Mouse (Mus musculus): ENCODE data around the gene Cyfip2. TPM values are rescaled to one million over a fixed set of nuclear protein-coding genes. Genes with fewer than 3 reads are reported as not detected.

Gene Cyfip2
- total RNA-seq, 2 experiments from 2014 or later, result 378 to 408 TPM

DNA sequence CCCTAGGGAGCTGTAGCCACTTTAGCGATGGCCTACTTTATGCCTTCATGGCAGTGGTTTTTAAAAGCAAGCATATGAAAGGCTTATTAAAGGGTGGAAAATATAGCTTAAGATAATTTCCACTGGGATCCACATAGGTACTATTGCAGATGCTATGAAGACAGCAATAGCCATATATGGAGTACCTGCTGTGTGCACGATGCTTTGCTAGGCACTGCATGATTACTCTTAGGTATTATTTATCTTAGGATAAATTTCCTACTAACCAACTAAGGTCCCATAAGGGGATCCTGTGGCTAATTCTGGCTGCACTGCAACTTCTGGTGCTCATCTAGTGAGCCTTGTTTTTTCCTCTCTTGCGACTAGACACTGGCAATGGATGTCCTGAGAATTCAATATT is 64.3 kb downstream of the Cyfip2 start:
- no peak for DNase-seq (ENCODE audit: low spot score in 2 of 2)
- intact Hi-C loops (cut with DNase I), result no loop called here

DNA sequence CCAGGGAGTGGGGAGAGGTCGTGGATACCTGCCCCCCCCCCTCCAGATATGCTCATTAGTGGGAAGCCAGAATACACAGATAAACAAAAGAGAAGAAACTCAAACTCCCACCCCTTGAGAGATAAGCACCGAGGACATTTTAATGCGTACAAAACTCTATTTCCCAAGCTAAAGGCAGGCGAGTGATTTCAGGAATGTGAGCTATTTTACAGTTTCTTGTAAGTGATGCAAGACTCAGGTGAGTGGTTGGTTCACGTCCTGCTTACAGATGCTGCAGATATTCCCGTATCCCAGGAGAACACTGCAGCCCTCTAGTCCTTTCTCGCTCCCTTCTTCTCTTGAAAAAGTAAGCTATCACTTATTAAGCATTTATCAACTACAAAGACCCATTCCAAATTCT is 66.3 kb downstream of the Cyfip2 start:
- DNase-seq (ENCODE audit: low spot score in 2 of 2), result no peak

DNA sequence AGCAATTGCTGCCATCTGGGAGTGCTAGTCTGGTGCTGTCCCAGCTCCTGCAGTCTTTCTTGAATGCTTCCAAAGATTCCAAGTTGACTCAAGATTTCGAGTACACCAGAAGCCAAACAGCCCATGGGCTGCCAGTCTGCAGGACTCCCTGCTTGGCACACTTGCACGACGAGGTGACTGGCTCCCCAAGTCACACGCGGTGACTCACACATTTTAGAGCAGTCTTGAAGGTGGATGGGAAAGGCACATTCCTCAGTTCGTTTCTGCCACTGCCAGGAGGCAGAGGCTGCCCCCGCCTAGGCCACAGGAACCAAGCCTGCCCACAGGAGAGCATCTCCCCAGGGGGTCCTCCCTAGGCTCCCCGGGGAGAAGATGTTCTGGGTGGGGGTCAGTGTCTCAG is 66.7 kb downstream of the Cyfip2 start:
- DNase-seq (ENCODE audit: low spot score in 2 of 2), result peak in 1 of 2 experiments; percentile 43

More for the DNA sequence above, 66.3 kb downstream of the Cyfip2 start:
- intact Hi-C loops (cut with DNase I), result no loop called here

DNA sequence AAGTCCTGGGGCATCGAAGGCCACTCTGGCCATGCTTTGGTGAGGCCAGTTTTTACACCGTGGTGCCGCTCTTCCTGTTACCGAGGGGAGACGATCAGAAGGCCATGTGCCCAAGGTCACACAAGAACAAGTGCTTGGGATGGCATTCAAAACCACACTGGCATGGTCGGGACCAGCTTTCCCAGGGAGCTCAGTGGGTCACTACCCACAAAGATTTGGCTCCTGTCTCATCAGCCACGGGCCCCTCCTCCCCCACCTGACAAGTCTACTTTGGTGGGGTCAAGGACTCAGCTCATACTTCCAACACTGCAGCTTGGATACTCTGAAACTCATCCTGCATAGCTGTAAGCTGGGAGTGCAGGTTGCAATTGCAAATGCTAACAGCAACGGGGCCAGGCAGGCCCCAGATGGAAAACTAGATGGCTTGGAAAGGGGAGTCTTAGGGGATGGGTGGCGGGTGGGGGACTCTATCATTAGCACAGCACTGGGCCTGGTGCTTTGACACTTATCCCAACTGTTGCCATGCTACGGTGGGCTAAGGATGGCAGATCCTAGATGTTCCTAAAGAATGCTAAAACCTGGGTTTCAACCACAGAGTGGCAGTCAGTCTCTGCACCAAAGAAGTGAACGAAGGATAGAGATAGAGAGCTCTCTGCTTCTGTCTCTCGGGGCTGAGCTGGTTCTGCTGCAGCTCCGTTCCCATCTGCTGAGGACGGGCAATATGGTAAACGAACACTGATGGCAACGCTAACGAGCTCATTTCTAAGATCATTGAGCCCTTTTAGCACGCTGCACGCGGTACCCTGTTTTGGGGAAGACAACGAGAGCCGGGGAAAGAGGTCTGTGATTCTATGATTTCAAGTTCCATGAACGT is 67.7 kb downstream of the Cyfip2 start:
- no peak for DNase-seq (ENCODE audit: low spot score in 2 of 2)
- intact Hi-C loops (cut with DNase I), result no loop called here

More for the DNA sequence above, 66.7 kb downstream of the Cyfip2 start:
- intact Hi-C loops (cut with DNase I), result no loop called here

DNA sequence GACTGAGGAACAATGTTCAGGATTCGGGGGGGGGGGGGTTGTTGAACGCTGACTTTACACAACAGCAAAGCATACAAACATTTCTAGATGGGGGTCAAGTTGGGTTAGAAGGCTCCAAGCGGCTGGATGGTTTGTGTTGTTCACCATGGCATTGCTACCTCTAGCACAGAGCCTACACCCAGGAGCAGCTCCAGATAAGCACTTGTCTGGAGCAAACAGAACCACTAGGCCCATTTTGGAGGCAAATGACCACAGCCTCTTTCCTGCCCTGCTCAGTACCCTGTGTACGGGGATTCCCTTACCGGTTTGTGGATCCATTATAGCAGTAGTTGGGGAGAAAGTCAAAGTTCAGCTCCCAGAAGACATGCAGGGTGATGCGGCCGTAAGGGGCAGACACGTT is 70.7 kb downstream of the Cyfip2 start:
- intact Hi-C loops (cut with DNase I), result no loop called here
- DNase-seq (ENCODE audit: low spot score in 2 of 2), result no peak

DNA sequence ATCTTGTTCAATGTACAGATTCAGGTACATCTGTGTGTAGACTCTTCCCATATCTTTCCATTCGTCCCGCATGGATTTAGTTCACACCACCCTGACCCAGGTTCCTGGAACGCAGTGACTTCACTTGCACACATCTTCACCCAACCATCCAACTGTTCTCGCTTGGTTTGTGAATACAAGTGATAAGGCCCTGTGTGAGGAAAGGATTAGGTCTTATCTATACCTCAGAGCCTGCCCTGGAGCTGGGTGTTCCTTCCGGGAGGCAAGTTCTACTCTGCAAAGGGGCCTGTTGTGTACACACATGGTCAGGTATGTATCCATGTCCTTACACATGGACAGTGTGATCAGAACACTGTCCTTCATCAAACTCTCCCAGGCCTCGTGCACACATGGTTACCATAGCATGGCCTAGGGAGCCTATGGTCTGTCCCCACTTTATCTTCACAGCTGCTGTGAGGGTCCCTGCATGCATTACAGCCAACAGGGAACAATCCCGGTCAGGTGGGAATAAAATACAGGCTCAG is 71.4 kb downstream of the Cyfip2 start:
- no peak for DNase-seq (ENCODE audit: low spot score in 2 of 2)
- intact Hi-C loops (cut with DNase I), result no loop called here

DNA sequence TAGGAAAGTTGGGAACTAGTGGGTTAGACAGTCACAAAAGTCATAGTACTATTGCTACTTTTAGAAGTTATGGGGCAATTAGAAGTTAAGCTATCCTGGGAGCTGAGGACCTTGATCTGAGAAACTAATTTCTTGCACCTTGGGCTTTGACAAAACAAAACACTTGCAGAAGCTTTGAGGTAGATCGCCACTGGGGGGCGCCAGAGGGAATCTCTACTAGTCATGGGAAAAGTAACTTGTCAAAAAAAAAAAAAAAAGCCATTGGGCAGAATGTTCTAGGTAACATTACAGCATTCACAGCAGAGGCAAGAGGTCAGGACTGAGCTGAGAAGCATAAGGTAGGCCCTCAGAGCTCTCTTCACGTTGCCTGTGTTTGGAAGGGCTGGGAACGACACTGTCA is 75.7 kb downstream of the Cyfip2 start:
- intact Hi-C loops (cut with DNase I), result no loop called here
- DNase-seq (ENCODE audit: low spot score in 2 of 2), result peak; percentile 87 to 91

DNA sequence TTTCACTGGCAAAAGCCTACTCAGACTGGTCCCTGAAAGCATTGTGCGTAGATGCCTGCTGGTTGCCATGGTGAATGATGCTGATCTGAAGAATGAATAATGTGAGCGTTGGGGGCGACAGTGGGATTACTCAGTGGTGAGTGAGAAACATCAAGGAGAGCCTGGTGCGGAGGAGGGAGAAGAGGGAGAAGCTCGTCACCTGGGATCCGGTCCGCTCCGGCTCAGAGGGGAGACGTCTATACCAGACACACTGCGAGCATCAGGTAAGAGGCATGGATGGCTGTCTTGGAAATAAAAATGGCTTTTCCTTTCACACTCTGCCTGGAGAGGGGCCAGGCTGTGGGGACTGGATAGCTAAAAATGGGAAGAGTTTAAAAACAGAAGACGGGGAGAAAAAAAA is 77.3 kb downstream of the Cyfip2 start, which contains the start of gene Fndc9:
Gene Fndc9 (plus strand): TSS at position 198 of the 400 bp plus-strand sequence.
- peak; percentile 84 to 95 for DNase-seq (ENCODE audit: low spot score in 2 of 2)
- intact Hi-C loops (cut with DNase I), result no loop called here

DNA sequence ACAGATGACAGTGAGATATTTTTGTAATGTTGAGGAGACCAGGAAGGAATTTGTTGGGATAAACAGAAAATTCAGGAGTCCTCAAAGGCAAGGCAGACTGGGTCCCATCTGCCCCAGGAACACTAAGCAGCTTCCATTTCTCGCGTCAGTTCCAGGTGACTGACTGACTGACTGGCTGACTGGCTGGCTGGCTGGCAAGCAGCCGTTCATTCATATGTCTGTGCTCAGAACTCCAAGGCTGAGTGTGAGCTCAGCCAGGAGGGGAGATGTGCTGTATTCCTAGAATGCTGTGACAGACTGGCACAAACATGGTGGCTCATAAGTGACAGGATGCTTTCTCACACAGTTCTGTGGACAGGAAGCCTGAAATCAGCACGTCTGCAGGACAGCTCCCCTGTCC is 78.7 kb downstream of the Cyfip2 start:
- intact Hi-C loops (cut with DNase I), result no loop called here
- DNase-seq (ENCODE audit: low spot score in 2 of 2), result peak in 1 of 2 experiments; percentile 38

DNA sequence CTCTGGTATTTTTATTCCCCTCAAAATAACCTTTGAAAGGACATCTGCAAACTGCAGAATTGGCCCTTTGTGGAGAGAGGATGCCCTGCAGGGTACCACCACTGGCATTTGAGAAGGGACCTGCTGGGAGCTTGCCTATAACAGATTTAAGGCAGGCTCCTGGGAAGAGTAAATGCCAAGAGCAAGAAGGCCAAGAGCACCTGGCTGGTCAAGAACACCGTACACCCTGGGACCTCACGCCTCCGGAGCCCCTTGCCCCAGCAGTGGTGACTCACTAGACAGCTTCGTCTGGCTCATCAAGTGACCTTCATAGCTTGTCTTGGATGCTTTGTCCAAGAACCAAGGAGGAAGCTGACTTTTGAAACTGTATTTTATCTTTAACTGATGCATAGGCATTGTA is 79.9 kb downstream of the Cyfip2 start:
- intact Hi-C loops (cut with DNase I), result no loop called here
- no peak for DNase-seq (ENCODE audit: low spot score in 2 of 2)

DNA sequence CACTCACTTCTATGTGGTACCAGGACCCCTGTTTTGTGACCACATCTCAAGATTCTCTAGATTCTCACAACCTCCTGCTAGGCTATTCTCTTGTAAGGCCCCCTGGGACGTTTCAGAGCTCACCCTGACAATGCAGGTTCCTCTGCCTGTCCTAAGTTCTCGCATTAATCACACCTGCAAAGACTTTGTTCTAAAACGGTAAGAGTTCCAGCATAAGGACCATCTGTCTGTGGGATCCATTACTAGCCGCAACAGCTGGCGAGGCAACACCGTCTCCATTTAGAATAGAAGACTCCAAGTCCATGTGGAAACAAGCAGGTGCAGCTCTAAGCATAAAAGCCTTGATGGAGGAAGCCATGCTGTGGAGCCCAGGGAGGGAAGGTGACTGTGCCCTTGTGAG is 82.5 kb downstream of the Cyfip2 start:
- intact Hi-C loops (cut with DNase I), result no loop called here
- no peak for DNase-seq (ENCODE audit: low spot score in 2 of 2)

DNA sequence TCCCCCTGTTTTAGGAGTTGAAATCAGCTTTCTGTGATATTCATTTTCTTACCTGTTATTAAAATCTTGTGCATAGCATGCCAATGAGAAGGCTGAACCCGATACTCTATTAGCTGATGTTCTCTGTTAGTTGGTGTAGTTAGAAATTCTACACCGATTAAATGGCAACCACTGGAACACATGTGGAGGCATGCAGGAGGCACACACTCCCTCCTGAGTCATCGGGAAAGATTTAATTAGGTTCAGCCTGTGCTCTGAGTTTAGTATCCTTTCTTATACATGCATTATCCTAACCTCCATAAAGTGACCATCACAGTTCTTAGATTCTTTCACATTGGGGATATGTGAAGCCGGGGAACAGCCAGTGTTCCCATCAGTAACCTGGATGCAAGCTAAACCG is 87.3 kb downstream of the Cyfip2 start:
- intact Hi-C loops (cut with DNase I), result no loop called here
- DNase-seq (ENCODE audit: low spot score in 2 of 2), result no peak

DNA sequence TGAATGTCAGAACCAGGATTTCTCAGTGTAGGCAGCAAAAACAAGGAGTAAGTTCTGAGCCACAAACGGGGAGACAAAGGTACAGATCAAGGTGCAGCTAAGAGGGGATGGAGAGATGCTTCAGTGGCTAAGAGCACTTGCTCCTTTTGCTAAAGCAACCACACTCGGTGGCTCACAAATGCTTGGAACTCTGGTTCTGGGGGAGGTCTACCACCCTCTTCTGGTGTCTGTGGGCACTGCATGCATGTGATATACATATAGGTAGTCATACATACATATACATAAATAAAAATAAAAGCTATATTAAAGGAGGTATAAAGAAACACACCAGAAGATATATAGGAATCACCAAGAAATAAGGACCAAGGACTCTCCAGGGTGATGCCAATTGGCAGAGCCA is 89.1 kb downstream of the Cyfip2 start:
- intact Hi-C loops (cut with DNase I), result no loop called here
- DNase-seq (ENCODE audit: low spot score in 2 of 2), result no peak

DNA sequence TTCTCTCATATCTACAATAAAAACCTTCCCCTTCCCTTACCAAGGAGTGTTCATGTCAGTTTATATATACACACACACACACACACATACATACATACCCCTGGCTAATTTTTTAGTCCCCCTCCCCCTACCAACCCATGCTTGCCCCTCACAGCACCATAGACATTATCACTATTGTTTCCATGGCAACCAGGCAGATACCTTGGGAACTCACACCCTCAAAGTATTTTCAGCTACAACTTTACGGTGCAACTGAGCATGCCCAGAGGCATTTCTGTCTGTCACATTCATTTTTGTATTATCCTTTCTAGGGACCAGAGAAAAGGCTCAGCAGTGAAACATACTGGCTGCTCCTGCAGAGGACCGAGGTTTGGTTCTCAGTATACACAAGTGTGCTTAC is 92.4 kb downstream of the Cyfip2 start:
- no peak for DNase-seq (ENCODE audit: low spot score in 2 of 2)
- intact Hi-C loops (cut with DNase I), result no loop called here

DNA sequence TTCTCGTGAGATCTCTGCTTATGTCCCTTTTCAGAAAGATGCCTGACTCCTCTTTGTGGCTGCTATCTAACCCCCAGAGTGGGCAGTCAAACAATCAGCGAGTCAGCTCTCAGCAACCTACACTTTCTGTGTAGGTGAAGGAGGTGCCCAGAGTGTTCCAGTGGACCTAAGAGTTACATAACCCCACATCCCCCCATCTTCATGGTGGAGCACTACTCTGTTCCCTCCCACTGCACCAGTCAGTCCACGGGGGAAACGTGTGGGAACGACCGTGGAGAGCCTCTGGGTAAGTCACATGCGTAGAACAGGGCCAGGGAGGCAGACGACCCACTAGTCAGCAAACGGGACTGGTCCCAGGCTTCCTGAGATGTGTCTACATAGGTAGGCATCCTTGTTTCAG is 93.3 kb downstream of the Cyfip2 start:
- intact Hi-C loops (cut with DNase I), result loop anchor here (5.0 kb wide), 1 partner anchor 272 kb away; no protein-coding TSS in a partner anchor

DNA sequence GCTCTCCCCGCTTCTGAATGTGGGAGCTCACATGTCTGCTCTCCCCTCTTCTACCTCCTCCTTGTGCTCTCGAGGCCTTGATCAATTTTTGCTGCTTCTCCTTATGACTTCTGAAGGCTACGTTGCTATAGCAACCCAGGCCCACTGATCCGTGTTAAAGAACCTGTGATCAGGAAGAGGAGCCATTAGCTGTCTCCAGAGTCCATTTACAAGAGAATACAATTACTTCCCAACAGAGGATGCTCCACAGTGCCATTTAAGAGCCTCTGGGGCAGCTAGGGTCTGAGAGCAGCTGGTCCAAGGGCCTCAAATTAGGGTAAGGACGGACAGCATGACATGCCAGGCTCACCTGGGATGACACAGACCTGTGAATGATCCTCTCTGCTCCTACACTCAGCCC is 94.1 kb downstream of the Cyfip2 start:
- no peak for DNase-seq (ENCODE audit: low spot score in 2 of 2)
- intact Hi-C loops (cut with DNase I), result loop anchor here (5.0 kb wide), 1 partner anchor 271 kb away; no protein-coding TSS in a partner anchor

More for the DNA sequence above, 93.3 kb downstream of the Cyfip2 start:
- no peak for DNase-seq (ENCODE audit: low spot score in 2 of 2)

DNA sequence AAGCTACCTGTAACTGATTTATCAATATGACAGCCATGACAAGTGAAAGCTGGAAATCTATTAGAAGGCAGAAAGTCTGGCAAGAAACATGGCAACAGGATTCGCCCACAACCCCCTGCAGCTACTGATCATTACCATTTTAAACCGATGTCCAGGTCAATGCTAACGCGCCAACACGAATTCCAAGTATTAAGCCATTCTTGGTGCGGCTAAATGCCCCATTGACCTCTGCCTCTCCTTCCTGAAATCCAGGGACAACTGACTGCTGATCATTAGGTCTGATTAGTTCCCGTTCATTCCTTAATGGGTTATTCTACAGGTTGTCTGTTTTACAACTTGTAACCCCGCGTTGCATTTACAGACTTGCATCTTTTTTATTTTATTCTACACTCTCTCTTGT is 95.0 kb downstream of the Cyfip2 start:
- no peak for DNase-seq (ENCODE audit: low spot score in 2 of 2)
- intact Hi-C loops (cut with DNase I), result loop anchor here (5.0 kb wide), 1 partner anchor 270 kb away; no protein-coding TSS in a partner anchor

DNA sequence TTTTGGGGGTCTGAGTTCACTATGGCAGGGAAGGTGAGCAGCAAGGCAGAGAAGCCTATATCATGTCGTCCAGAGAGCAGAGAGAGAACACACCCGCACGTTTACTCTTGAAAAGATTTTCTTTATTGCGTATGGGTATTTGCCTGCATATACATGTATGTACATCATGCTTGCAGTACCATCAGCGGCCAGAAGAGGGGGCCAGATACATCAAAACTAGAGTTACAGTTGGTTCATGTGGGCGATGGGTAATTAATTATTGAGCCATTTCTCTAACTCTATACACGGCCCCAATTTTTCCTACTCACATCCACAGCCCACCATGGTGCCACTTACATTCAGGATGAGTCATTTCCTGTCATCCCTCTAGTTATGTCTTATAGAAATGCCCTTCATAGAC is 96.0 kb downstream of the Cyfip2 start:
- intact Hi-C loops (cut with DNase I), result loop anchor here (5.0 kb wide), 1 partner anchor 269 kb away; no protein-coding TSS in a partner anchor
- DNase-seq (ENCODE audit: low spot score in 2 of 2), result peak; percentile 71 to 84

DNA sequence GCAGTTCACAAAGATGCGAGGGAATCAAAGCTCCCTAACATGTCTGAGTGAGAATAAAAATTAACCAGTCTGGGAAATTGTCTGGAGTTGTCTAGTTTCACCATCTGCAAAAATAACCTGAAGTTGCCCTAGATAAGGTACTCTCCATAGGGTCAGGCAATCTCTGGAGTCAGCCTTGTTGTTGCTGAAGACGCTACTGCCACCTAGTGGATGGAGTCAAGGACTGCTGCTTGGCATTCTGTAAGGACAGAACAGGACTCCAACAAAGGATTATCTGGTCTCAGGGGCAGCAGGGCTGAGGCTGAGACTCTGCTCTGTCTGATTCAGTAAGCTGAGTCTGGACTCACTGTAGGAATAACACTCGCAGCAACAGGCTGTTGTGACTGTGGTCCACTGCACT is 97.3 kb downstream of the Cyfip2 start:
- intact Hi-C loops (cut with DNase I), result loop anchor here (5.0 kb wide), 1 partner anchor 268 kb away; no protein-coding TSS in a partner anchor
- DNase-seq (ENCODE audit: low spot score in 2 of 2), result peak; percentile 72 to 83

DNA sequence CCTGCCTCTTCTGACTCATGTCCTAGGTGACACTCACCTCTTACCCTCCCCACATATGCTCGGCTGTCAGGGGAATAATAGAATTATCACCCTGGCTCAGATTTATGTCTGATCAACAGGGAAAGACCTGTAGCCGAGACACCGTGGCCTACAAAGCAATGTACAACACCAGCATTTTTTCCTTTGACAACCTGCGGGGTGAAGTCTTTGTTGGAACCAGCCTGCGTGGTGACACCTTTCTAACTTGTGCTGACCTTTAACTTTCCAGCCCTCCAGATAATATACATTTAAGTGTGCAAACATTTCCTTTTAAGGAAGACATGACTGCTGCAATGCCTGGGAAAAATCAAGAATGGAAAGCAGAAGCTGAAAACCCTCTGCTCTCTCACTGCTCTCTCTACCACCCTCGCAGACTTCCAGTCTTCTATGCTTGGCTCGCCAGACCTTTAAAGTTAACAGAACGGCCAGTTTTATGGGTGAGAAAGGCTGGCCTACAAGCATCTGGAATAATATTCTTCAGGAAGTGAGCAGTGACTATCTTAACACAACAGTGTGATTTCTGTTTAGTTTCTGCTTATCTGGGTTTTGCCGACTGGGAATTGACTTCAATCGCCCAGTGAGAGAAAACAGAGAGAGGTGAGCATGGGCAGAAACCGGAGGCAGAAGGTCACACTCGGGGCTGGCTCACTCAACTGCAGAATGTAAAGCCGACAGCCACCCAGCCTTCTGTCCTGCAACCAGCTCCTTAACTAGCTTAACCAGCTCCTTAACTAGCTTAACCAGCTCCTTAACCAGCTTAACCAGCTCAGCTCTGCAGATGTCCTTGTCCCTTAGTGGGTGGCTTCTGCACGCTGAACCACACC is 98.1 kb downstream of the Cyfip2 start:
- no peak for DNase-seq (ENCODE audit: low spot score in 2 of 2)
- intact Hi-C loops (cut with DNase I), result loop anchor here (5.0 kb wide), 2 partner anchors 157 to 267 kb away; partner anchors contain the start of gene Adam19
